Mouse (Mus musculus) CH12.LX (cell line): Measurements from ENCODE around the gene Ate1. TPM values are rescaled to one million over a fixed set of nuclear protein-coding genes. Genes with fewer than 3 reads are reported as not detected.

Experiments used
- DNase-seq: peaks from one replicate; pipeline ENCODE4 v3.0.0-alpha.2; 2013; ENCODE audit errors: extremely low read depth
- H3K27ac ChIP-seq: 2 replicates; pipeline ENCODE4 v1.5.1; 2012; ENCODE audit warnings: low read depth, mild to moderate bottlenecking, control low read depth, moderate library complexity; ENCODE audit not compliant: insufficient read depth
- H3K27me3 ChIP-seq: replicated peaks from 2 replicates; pipeline ENCODE3; 2012; ENCODE audit warnings: inconsistent platforms
- H3K36me3 ChIP-seq, 2 experiments: replicated peaks in 1 of 2; 2 replicates each; pipeline versions ENCODE3 to v1.6.1; 2012; ENCODE audit warnings: inconsistent platforms in 1 of 2, low read length in 1 of 2, mild to moderate bottlenecking in 1 of 2, mixed read lengths in 1 of 2, moderate library complexity in 1 of 2; ENCODE audit not compliant: control insufficient read depth in 1 of 2, insufficient read depth in 1 of 2
- H3K4me1 ChIP-seq, 2 experiments: 2 replicates each; pipeline ENCODE4 v1.6.1; 2012; ENCODE audit warnings: inconsistent platforms in 1 of 2, moderate library complexity in 1 of 2; ENCODE audit not compliant: insufficient read depth in 2 of 2, control insufficient read depth in 1 of 2
- H3K4me2 ChIP-seq: 2 replicates; pipeline ENCODE4 v1.6.1; 2012; ENCODE audit warnings: low read depth, mild to moderate bottlenecking, control low read depth; ENCODE audit not compliant: poor library complexity, insufficient read depth, severe bottlenecking
- H3K4me3 ChIP-seq, 3 experiments: fragments of 150-350 bp in 1 of 3; sonication (generic) in 1 of 3; replicated peaks in 1 of 3; 2 replicates each; pipeline versions ENCODE3 to v1.5.1; 2011 to 2012; ENCODE audit warnings: low read depth in 2 of 3, low read length in 2 of 3, mild to moderate bottlenecking in 2 of 3, moderate library complexity in 2 of 3, control low read depth in 1 of 3, improper control_type of control experiment in 1 of 3, inconsistent platforms in 1 of 3, mixed read lengths in 1 of 3; ENCODE audit not compliant: poor library complexity in 1 of 3
- H3K79me2 ChIP-seq: replicated peaks from 2 replicates; pipeline ENCODE4 v1.6.1; 2012; ENCODE audit warnings: mild to moderate bottlenecking, moderate library complexity; ENCODE audit not compliant: control insufficient read depth, poor library complexity, insufficient read depth, severe bottlenecking; ENCODE audit errors: extremely low read depth
- H3K9ac ChIP-seq: 2 replicates; pipeline ENCODE4 v1.6.1; 2012; ENCODE audit warnings: low read depth, mild to moderate bottlenecking, control low read depth, moderate library complexity; ENCODE audit not compliant: insufficient read depth
- H3K9me3 ChIP-seq: replicated peaks from 2 replicates; pipeline ENCODE3; 2012; ENCODE audit warnings: low read length, inconsistent platforms, mixed read lengths
- CHD1 ChIP-seq: IDR thresholded peaks from 2 replicates; pipeline ENCODE4 v1.6.1; 2012; ENCODE audit warnings: low read depth, low read length, improper control_type of control experiment, inconsistent platforms
- CHD2 ChIP-seq: IDR thresholded peaks from 2 replicates; pipeline ENCODE4 v1.6.1; 2011; ENCODE audit warnings: low read length, improper control_type of control experiment
- ETS1 ChIP-seq: conservative IDR thresholded peaks from 2 replicates; pipeline ENCODE4 v1.6.1; 2012; ENCODE audit warnings: low read depth, mild to moderate bottlenecking, inconsistent platforms, low read length, improper control_type of control experiment, moderate library complexity
- IRF4 ChIP-seq: IDR thresholded peaks from 2 replicates; pipeline ENCODE4 v1.6.1; 2014; ENCODE audit warnings: low read depth, mild to moderate bottlenecking, inconsistent platforms, low read length, improper control_type of control experiment
- JUND ChIP-seq: conservative IDR thresholded peaks from 2 replicates; pipeline ENCODE4 v1.6.1; 2011; ENCODE audit warnings: low read depth, low read length, improper control_type of control experiment
- MEF2A ChIP-seq: IDR thresholded peaks from 2 replicates; pipeline ENCODE4 v1.6.1; 2014; ENCODE audit warnings: low read depth, mild to moderate bottlenecking, inconsistent platforms, low read length, improper control_type of control experiment, borderline replicate concordance
- MYC ChIP-seq: IDR thresholded peaks from 2 replicates; pipeline ENCODE4 v1.6.1; 2011; ENCODE audit warnings: low read depth, mild to moderate bottlenecking, improper control_type of control experiment, low read length
- SMC3 ChIP-seq: IDR thresholded peaks from 2 replicates; pipeline ENCODE4 v1.6.1; 2011; ENCODE audit warnings: low read depth, low read length, improper control_type of control experiment
- TBP ChIP-seq: conservative IDR thresholded peaks from 2 replicates; pipeline ENCODE4 v1.6.1; 2011; ENCODE audit warnings: low read depth, low read length, improper control_type of control experiment
- TCF12 ChIP-seq: IDR thresholded peaks from 2 replicates; pipeline ENCODE4 v1.6.1; 2014; ENCODE audit warnings: low read depth, mild to moderate bottlenecking, inconsistent platforms, low read length, improper control_type of control experiment
- UBTF ChIP-seq: IDR thresholded peaks from 2 replicates; pipeline ENCODE4 v1.6.1; 2012; ENCODE audit warnings: low read depth, mild to moderate bottlenecking, inconsistent platforms, low read length, improper control_type of control experiment, moderate library complexity
- ZC3H11A ChIP-seq: IDR thresholded peaks from 2 replicates; pipeline ENCODE4 v1.6.1; 2012; ENCODE audit warnings: low read depth, mild to moderate bottlenecking, inconsistent platforms, low read length, improper control_type of control experiment
- ZMIZ1 ChIP-seq: IDR thresholded peaks from 2 replicates; pipeline ENCODE4 v1.6.1; 2012; ENCODE audit warnings: low read depth, mild to moderate bottlenecking, inconsistent platforms, low read length, improper control_type of control experiment
- dilution Hi-C: fragments of 300-500 bp; cut with MboI; formaldehyde crosslinking; loops from 2 replicates; pipeline ENCODE4 v1.14.3; 2020; ENCODE audit warnings: low sequenced_read_pairs; ENCODE audit not compliant: extremely low pct_unique_long_range_greater_than_20kb, extremely low pct_ligation_motif_present
- in situ Hi-C: fragments of 300-500 bp; cut with MboI; formaldehyde crosslinking; loops from 3 replicates; pipeline ENCODE4 v1.14.3; 2019; ENCODE audit warnings: low sequenced_read_pairs, low pct_ligation_motif_present, low pct_unique_long_range_greater_than_20kb, mixed read lengths
- polyA plus RNA-seq: library from polyadenylated mRNA; unstranded; fragments of >175 nt; gene quantifications from 2 replicates; pipeline ENCODE4 v1.2.1, GENCODE M21; 2012; ENCODE audit warnings: low read depth; ENCODE audit not compliant: insufficient read length
- total RNA-seq, 2 experiments: library from RNA; depleted of rRNA; stranded (reverse); fragments of 300-350 nt in 1 of 2; fragments of >200 nt in 1 of 2; gene quantifications; 2 replicates each; pipeline ENCODE4 v1.2.3; 2012 to 2014

The Ate1 gene
- total RNA-seq (2012; rRNA removed) = 11.3 and 12.2 TPM in 2 replicates
- total RNA-seq (2014; rRNA removed) = 14.3 and 15.5 TPM in 2 replicates
- polyA plus RNA-seq = 14.8 and 15.4 TPM in 2 replicates

DNA sequence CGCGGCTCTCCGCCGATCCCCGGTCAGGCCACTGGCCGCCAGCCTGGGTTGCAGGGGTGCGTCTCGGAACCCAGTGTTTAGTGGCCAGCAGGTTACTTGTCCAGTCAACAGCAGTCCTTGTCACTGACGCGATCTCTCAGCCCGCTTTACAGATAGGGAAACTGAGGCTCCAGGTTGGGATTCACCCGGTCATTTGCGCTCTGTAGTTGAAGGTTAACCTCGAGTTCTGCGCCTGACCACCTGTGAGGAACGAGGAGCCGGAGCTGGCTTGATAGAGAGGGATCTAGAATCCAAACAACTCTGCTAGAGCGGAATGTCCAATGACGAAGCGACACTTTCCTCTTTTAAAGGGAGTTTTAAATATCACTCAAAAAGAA, at the start of gene Ate1:
TSS of gene Ate1 (minus strand) at position 321 of the 377 bp plus-strand sequence.
- Histone ChIP-seq H3K27me3 (no peaks in the 10 kb centered on the region), H3K4me2 (peak within 1 kb of the TSS; percentile 83), H3K36me3 (peaks cover 0 to 4% of the 10 kb centered on the region in 2 experiments), H3K79me2 (peaks cover 6% of the 10 kb centered on the region), H3K27ac (peak within 1 kb of the TSS; percentile 14), H3K4me1 (peaks cover 0 to 23% of the 10 kb centered on the region in 2 experiments; a peak in 2 of 4 replicates), H3K9ac (peak within 1 kb of the TSS; percentile 81), H3K9me3 (peaks cover 4% of the 10 kb centered on the region), H3K4me3 (peak within 1 kb of the TSS; percentile 76 to 96 (median 85))
- dilution Hi-C loops (no loop called here), in situ Hi-C loops (loop anchor here (25.0 kb wide), 1 partner anchor 1758 kb away; no protein-coding TSS in a partner anchor)
- TF ChIP-seq TCF12 (no peak), IRF4 (0 out of 2 replicates have a peak, but pooled peaks have one; percentile 3), MEF2A (peak; percentile 39; the same call in 1 of the 2 replicates)
- no peak for DNase-seq

DNA sequence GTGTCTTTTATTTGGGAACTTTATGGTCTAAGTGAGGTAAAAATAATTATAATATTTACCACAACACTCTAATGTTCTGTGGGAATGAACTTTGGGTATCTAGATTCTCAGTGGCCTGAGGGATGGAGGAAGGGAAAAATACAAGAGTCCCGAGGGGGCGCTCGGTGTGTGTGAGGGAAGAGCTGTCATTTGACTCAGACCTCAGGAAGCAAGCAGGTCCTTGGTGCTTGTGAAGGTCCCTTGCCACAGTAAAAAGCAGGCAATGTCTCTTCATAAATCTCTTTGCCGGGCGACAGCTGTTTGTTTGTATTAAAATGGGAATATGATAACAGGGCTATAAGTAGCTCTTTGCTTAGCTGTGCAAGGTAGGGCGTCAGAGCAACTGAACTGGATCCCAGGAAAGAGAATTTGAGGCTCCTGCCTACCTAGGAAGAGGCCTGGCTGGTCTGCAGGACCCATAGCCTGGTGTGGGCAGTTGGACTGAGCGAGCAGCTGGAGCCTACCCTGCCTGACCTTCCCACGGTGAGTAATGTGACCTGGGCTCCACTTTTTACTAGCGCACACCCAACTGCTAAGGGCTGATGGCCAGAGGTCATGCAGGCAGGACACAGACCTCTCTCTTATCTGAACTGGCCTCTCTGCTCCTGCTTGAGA, 48.7 kb upstream of the Ate1 start:
- H3K27me3 ChIP-seq = peaks cover 3% of the 10 kb centered on the region
- no peaks in the 10 kb centered on the region for H3K9me3 ChIP-seq
- peaks cover 7 to 26% of the 10 kb centered on the region in 2 experiments for H3K4me1 ChIP-seq
- no peaks in the 10 kb centered on the region for H3K36me3 ChIP-seq
- TF ChIP-seq CHD2 (no peak), SMC3 (no peak), IRF4 (no peak), ZMIZ1 (no peak), JUND (no peak), MYC (no peak), ETS1 (no peak), UBTF (no peak), MEF2A (no peak), CHD1 (no peak), ZC3H11A (no peak), TBP (no peak)
- no peak overlapping the region for H3K4me2 ChIP-seq
- dilution Hi-C loops (no loop called here), in situ Hi-C loops (no loop called here)
- no peak overlapping the region for H3K27ac ChIP-seq
- no peak for DNase-seq
- H3K79me2 ChIP-seq = no peaks in the 10 kb centered on the region
- H3K4me3 ChIP-seq = no peak overlapping the region
- no peak overlapping the region for H3K9ac ChIP-seq
